Mouse (Mus musculus): Measurements from ENCODE around the gene Mfsd4b5.

GRCm38 (mm10) chr10:40034956-40035355 is 48.5 kb upstream of the Mfsd4b5 start:
- TF ChIP-seq POLR2A (IDR thresholded peaks at IDR 0.05; ENCODE audit: borderline replicate concordance, control insufficient read depth, low read depth, low read length) (no peak), CTCF (IDR thresholded peaks at IDR 0.05; ENCODE audit: control insufficient read depth, insufficient read depth, low read length) (no peak)
